Mouse (Mus musculus) MEL (cell line): ENCODE measurements at regions not wholly inside any gene's neighbourhood (a gene's known extent, or its start where the extent isn't known, plus 50 kb on each side); places are given as distances from the start of the nearest gene placed in this dataset.

Experiments
- DNase-seq: peaks from one replicate; pipeline ENCODE4 v3.0.0; 2011; ENCODE audit warnings: low read depth, low spot score
- H3K27ac ChIP-seq: 2 replicates; pipeline ENCODE4 v1.5.1; 2012; ENCODE audit warnings: low read depth, mild to moderate bottlenecking, control low read depth, low read length, moderate library complexity; ENCODE audit not compliant: control insufficient read depth
- H3K27me3 ChIP-seq, 2 experiments: fragments of 150-350 bp in 1 of 2; sonication (generic) in 1 of 2; 2 replicates each; pipeline ENCODE4 v1.6.1; 2012; ENCODE audit warnings: low read length in 2 of 2, mild to moderate bottlenecking in 2 of 2, improper control_type of control experiment in 1 of 2, moderate library complexity in 1 of 2; ENCODE audit not compliant: insufficient read depth in 2 of 2, control insufficient read depth in 1 of 2
- H3K36me3 ChIP-seq, 2 experiments: 2 replicates each; pipeline ENCODE4 v1.6.1; 2012 to 2014; ENCODE audit warnings: low read length in 2 of 2, improper control_type of control experiment in 1 of 2, inconsistent platforms in 1 of 2, mild to moderate bottlenecking in 1 of 2; ENCODE audit not compliant: insufficient read depth in 2 of 2, control insufficient read depth in 1 of 2
- H3K4me1 ChIP-seq, 2 experiments: fragments of 150-350 bp in 1 of 2; sonication (generic) in 1 of 2; 2 replicates each; pipeline ENCODE4 v1.6.1; 2012; ENCODE audit warnings: low read length in 2 of 2, improper control_type of control experiment in 1 of 2, mild to moderate bottlenecking in 1 of 2; ENCODE audit not compliant: insufficient read depth in 2 of 2, control insufficient read depth in 1 of 2
- H3K4me3 ChIP-seq, 2 experiments: fragments of 150-350 bp in 1 of 2; sonication (generic) in 1 of 2; 2 replicates each; pipeline ENCODE4 v1.5.1; 2012; ENCODE audit warnings: low read depth in 2 of 2, low read length in 2 of 2, mild to moderate bottlenecking in 2 of 2, moderate library complexity in 2 of 2, control low read depth in 1 of 2, improper control_type of control experiment in 1 of 2; ENCODE audit not compliant: control insufficient read depth in 1 of 2, insufficient read depth in 1 of 2
- H3K79me2 ChIP-seq: 2 replicates; pipeline ENCODE4 v1.6.1; 2012; ENCODE audit warnings: mild to moderate bottlenecking, low read length, moderate library complexity; ENCODE audit not compliant: control insufficient read depth, poor library complexity, insufficient read depth
- H3K9ac ChIP-seq: 2 replicates; pipeline ENCODE4 v1.6.1; 2012; ENCODE audit warnings: low read depth, mild to moderate bottlenecking, control low read depth, low read length, moderate library complexity; ENCODE audit not compliant: control insufficient read depth, poor library complexity, severe bottlenecking
- H3K9me3 ChIP-seq: fragments of 150-350 bp; sonication (generic); replicated peaks from 2 replicates; pipeline ENCODE4 v1.6.1; 2012; ENCODE audit warnings: mild to moderate bottlenecking, low read length, improper control_type of control experiment, moderate library complexity; ENCODE audit not compliant: insufficient read depth
- CHD2 ChIP-seq: IDR thresholded peaks from 2 replicates; pipeline ENCODE4 v1.6.1; 2011; ENCODE audit warnings: low read length, improper control_type of control experiment
- CTCF ChIP-seq, 3 experiments: IDR thresholded peaks in 2 of 3; conservative IDR thresholded peaks in 1 of 3; 2 replicates each; pipeline ENCODE4 v1.5.1; 2011 to 2012; ENCODE audit warnings: low read length in 3 of 3, low read depth in 2 of 3, mild to moderate bottlenecking in 2 of 3, improper control_type of control experiment in 1 of 3, inconsistent platforms in 1 of 3, mixed read lengths in 1 of 3, moderate library complexity in 1 of 3; ENCODE audit not compliant: control insufficient read depth in 1 of 3, insufficient read depth in 1 of 3, poor library complexity in 1 of 3, severe bottlenecking in 1 of 3
- ELF1 ChIP-seq: IDR thresholded peaks from 2 replicates; pipeline ENCODE4 v1.6.1; 2014; ENCODE audit warnings: low read depth, mild to moderate bottlenecking, inconsistent platforms, low read length, improper control_type of control experiment, moderate library complexity
- ETS1 ChIP-seq: IDR thresholded peaks from 2 replicates; pipeline ENCODE4 v1.6.1; 2012; ENCODE audit warnings: low read depth, mild to moderate bottlenecking, inconsistent platforms, low read length, improper control_type of control experiment, moderate library complexity
- GABPA ChIP-seq: IDR thresholded peaks from 2 replicates; pipeline ENCODE4 v1.6.1; 2012; ENCODE audit warnings: low read depth, mild to moderate bottlenecking, inconsistent platforms, low read length, improper control_type of control experiment, moderate library complexity
- MAFK ChIP-seq: IDR thresholded peaks from 2 replicates; pipeline ENCODE4 v1.6.1; 2011; ENCODE audit warnings: low read depth, mild to moderate bottlenecking, low read length, improper control_type of control experiment, borderline replicate concordance
- MAX ChIP-seq: IDR thresholded peaks from 2 replicates; pipeline ENCODE4 v1.6.1; 2011; ENCODE audit warnings: low read length, improper control_type of control experiment
- MEF2A ChIP-seq: IDR thresholded peaks from 2 replicates; pipeline ENCODE4 v1.6.1; 2014; ENCODE audit warnings: low read depth, mild to moderate bottlenecking, inconsistent platforms, low read length, improper control_type of control experiment; ENCODE audit not compliant: poor library complexity, insufficient replicate concordance, severe bottlenecking; ENCODE audit errors: extremely low read depth
- POLR2AphosphoS5 ChIP-seq: IDR thresholded peaks from 2 replicates; pipeline ENCODE4 v1.6.1; 2012; ENCODE audit warnings: low read depth, borderline replicate concordance, mild to moderate bottlenecking, inconsistent platforms, low read length, moderate library complexity, mixed read lengths
- RAD21 ChIP-seq: IDR thresholded peaks from 2 replicates; pipeline ENCODE4 v1.6.1; 2011; ENCODE audit warnings: mild to moderate bottlenecking, low read depth, low read length, improper control_type of control experiment
- SIN3A ChIP-seq: IDR thresholded peaks from 2 replicates; pipeline ENCODE4 v1.6.1; 2012; ENCODE audit warnings: low read length, improper control_type of control experiment, inconsistent platforms
- TAL1 ChIP-seq: IDR thresholded peaks from 2 replicates; pipeline ENCODE4 v1.6.1; 2012; ENCODE audit warnings: mild to moderate bottlenecking, inconsistent platforms, low read length, moderate library complexity, mixed read lengths
- USF1 ChIP-seq: IDR thresholded peaks from 2 replicates; pipeline ENCODE4 v1.6.1; 2014; ENCODE audit warnings: low read depth, mild to moderate bottlenecking, inconsistent platforms, low read length, improper control_type of control experiment, moderate library complexity
- ZC3H11A ChIP-seq: IDR thresholded peaks from 2 replicates; pipeline ENCODE4 v1.6.1; 2012; ENCODE audit warnings: low read depth, mild to moderate bottlenecking, inconsistent platforms, low read length, improper control_type of control experiment
- ZMIZ1 ChIP-seq: IDR thresholded peaks from 2 replicates; pipeline ENCODE4 v1.6.1; 2012; ENCODE audit warnings: low read depth, mild to moderate bottlenecking, inconsistent platforms, low read length, improper control_type of control experiment, moderate library complexity

DNA sequence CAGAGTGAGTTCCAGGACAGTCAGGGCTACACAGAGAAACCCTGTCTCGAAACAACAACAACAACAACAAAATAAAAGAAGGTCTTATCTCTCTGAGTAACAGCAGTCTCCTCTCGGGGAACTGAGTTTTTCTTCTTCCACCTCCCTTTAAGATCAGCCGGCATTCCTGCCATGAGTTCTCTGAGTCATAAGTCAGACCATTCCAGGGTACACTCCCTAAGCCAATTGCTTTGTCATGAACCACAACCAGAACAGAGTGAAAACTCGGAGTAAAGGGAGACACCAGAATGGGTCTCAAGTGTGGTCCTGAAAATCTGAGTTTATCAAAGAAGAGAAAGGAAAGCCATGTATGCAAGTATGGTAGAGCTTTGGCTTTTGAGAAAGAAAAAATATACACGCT, 262.4 kb downstream of the Gm49356 start:
- Histone ChIP-seq H3K27me3 (peaks cover 2% of the 10 kb centered on the region in 2 experiments; a peak in 2 of 4 replicates), H3K4me1 (peaks cover 0 to 9% of the 10 kb centered on the region in 2 experiments; a peak in 2 of 4 replicates), H3K27ac (no peak overlapping the region), H3K36me3 (peaks cover 0 to 3% of the 10 kb centered on the region in 2 experiments; a peak in 1 of 4 replicates), H3K9ac (no peak overlapping the region), H3K9me3 (no peaks in the 10 kb centered on the region), H3K4me3 (no peak overlapping the region), H3K79me2 (no peaks in the 10 kb centered on the region)
- no peak for DNase-seq
- no peak for TF ChIP-seq MEF2A

GRCm38 (mm10) chr15:59152786-59153388, 263.8 kb downstream of the Gm49356 start:
- Histone ChIP-seq H3K36me3 (peaks cover 0 to 3% of the 10 kb centered on the region in 2 experiments; a peak in 1 of 4 replicates), H3K27me3 (peaks cover 2% of the 10 kb centered on the region in 2 experiments; a peak in 2 of 4 replicates), H3K4me1 (peaks cover 0 to 7% of the 10 kb centered on the region in 2 experiments; a peak in 2 of 4 replicates), H3K27ac (no peak overlapping the region), H3K9ac (no peak overlapping the region), H3K79me2 (no peaks in the 10 kb centered on the region), H3K9me3 (no peaks in the 10 kb centered on the region), H3K4me3 (no peak overlapping the region)
- TF ChIP-seq GABPA (no peak), MAFK (no peak), USF1 (peak; percentile 21; the same call in 1 of the 2 replicates), CHD2 (no peak)
- DNase-seq = no peak

DNA sequence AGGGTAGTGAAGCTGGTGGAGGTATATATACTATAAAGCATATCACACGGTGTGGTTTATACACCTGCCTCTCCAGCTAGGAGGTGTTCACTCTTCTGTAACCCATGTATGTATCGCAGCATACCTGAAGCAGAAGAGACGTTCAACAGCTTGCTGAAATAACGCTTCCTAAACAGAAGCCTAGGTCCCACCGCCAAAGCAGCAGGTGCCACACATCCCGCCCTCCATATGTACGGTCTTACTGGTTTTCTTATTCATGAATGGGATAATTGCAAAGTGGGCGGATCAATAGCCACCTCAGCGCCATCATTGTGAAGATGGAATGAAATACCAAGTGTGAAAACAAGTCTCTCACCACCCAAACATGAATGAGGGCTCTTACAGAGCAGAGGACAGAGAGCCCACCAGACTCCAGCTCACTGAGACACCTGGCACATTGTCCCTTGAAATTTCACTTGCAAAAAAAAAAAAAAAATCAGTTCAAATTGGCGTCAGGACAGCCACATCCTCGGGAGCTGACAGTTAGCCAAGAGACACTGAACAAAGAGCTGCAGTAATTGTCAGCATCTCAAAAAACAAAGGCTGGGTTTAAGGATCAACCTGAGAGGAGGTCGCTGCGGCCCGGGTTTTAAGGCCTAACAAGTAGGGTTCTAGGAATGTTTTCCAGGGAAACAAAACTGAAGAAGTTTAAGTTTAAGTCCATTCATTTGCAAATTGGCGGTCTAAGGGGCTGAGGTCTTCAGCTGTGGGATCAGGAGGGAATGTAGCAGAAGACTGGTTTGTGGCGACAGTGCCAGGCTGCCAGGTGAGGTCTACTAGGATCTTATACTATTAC, 264.5 kb downstream of the Gm49356 start:
- Histone ChIP-seq H3K9me3 (no peaks in the 10 kb centered on the region), H3K4me3 (no peak overlapping the region)

More for the DNA sequence above, 264.5 kb downstream of the Gm49356 start:
- Histone ChIP-seq H3K36me3 (peaks cover 0 to under 1% of the 10 kb centered on the region in 2 experiments; a peak in 1 of 4 replicates), H3K27ac (no peak overlapping the region), H3K9ac (no peak overlapping the region), H3K79me2 (no peaks in the 10 kb centered on the region), H3K27me3 (peaks cover 2% of the 10 kb centered on the region in 2 experiments; a peak in 2 of 4 replicates), H3K4me1 (no peaks in the 10 kb centered on the region)
- no peak for TF ChIP-seq TAL1
- no peak for TF ChIP-seq SIN3A
- TF ChIP-seq ZMIZ1 = no peak
- no peak for TF ChIP-seq MAX
- no peak for TF ChIP-seq ELF1
- TF ChIP-seq USF1 = no peak
- TF ChIP-seq RAD21 = no peak
- no peak for TF ChIP-seq POLR2AphosphoS5
- TF ChIP-seq CTCF (IDR thresholded peaks at IDR 0.05 in 2 of 3, conservative IDR thresholded peaks at IDR 0.05 in 1 of 3; ENCODE audit: control insufficient read depth in 1 of 3, insufficient read depth in 1 of 3, low read depth in 2 of 3, low read length in 3 of 3, poor library complexity in 1 of 3, severe bottlenecking in 1 of 3) = no peak
- no peak for TF ChIP-seq ETS1
- TF ChIP-seq ZC3H11A = no peak
- no peak for DNase-seq
